Mouse (Mus musculus): ENCODE results near the gene Map7d3. TPM values are rescaled to one million over a fixed set of nuclear protein-coding genes. Genes with fewer than 3 reads are reported as not detected.

The Map7d3 gene
- polyA plus RNA-seq (2016; fragmentation: Nextera tagmentation; extraction: Ambion mirVana), result 1.4 and 1.6 TPM in 2 replicates

- Histone ChIP-seq H3K9me3 (no peaks in the 10 kb centered on the region), H3K27ac (peak within 1 kb of the TSS; percentile 1; the same call in 1 of the 2 replicates), H3K36me3 (no peaks in the 10 kb centered on the region), H3K4me1 (no peaks in the 10 kb centered on the region), H3K4me3 (peak within 1 kb of the TSS; percentile 64), H3K27me3 (ENCODE audit: insufficient read depth, poor library complexity, severe bottlenecking) (no peaks in the 10 kb centered on the region)
- 16% methylated on average over 35 of the region's 35 CpGs for WGBS
- peak; percentile 74 for DNase-seq (ENCODE audit: low spot score)
These were observed at the start of gene Map7d3 for GRCm38 (mm10) chrX:56821765-56822603. Map7d3 (minus strand) TSS chrX:56822326.

DNA sequence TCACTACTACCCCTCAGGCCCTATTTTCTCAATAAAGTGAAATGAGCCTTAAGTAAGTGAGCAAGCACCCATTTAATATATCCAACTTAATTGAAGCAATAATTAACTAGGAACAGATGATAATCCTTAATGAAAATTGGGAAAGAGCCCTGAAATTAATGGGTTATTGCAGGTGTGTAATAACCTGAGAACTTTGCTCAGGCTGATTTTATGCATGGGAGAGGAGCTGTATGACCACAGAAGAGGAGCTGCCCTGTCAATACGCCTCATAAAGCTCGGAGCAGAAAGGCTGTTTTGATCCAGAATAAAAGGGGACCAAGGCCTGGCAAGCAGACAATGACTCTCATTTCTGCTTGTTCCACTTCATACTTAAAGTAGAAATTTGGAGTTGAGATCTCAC is 47.7 kb upstream of the Map7d3 start, which contains the start of gene Adgrg4:
TSS of gene Adgrg4 (plus strand) at position 301 of the 400 bp plus-strand sequence.
- H3K9me3 ChIP-seq, result no peaks in the 10 kb centered on the region
- H3K4me3 ChIP-seq, result no peak within 1 kb of the TSS
- no peak within 1 kb of the TSS for H3K27ac ChIP-seq
- H3K4me1 ChIP-seq, result no peaks in the 10 kb centered on the region
- no peak for DNase-seq (ENCODE audit: low spot score)
- no peaks in the 10 kb centered on the region for H3K36me3 ChIP-seq
- no peaks in the 10 kb centered on the region for H3K27me3 ChIP-seq (ENCODE audit: insufficient read depth, poor library complexity, severe bottlenecking)
- WGBS, result 80% methylated on average over 2 of the region's 2 CpGs

- 70% methylated on average over 5 of the region's 5 CpGs for WGBS
These were observed 19.1 kb upstream of the Map7d3 start for GRCm38 (mm10) chrX:56841255-56841654.

DNA sequence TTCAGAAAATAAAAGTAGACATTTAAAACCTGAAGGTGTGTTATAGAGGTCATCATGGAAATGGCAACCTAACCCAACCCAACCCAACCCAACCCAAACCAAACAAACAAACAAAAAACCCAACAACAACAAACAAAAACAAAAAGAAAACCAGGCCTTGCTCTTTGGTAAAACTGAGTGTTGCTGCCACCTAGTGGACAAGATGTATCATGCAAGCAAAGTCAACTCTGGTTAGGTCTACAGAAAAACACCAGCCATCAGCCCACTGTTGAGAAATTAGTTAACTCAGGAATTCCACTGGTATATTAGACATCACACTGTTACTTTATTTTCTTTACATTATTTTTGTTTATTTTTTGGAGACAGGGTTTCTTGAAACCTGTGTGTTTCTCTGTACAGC is 17.2 kb upstream of the Map7d3 start:
- H3K27me3 ChIP-seq (ENCODE audit: insufficient read depth, poor library complexity, severe bottlenecking), result no peaks in the 10 kb centered on the region
- no peak overlapping the region for H3K4me3 ChIP-seq
- H3K4me1 ChIP-seq, result no peaks in the 10 kb centered on the region
- no peaks in the 10 kb centered on the region for H3K9me3 ChIP-seq
- DNase-seq (ENCODE audit: low spot score), result no peak
- H3K27ac ChIP-seq, result no peak overlapping the region
- no peaks in the 10 kb centered on the region for H3K36me3 ChIP-seq

More at GRCm38 (mm10) chrX:56841255-56841654, 19.1 kb upstream of the Map7d3 start:
- no peaks in the 10 kb centered on the region for H3K4me1 ChIP-seq
- no peak overlapping the region for H3K4me3 ChIP-seq
- no peak for DNase-seq (ENCODE audit: low spot score)
- H3K27ac ChIP-seq, result no peak overlapping the region
- no peaks in the 10 kb centered on the region for H3K27me3 ChIP-seq (ENCODE audit: insufficient read depth, poor library complexity, severe bottlenecking)
- H3K36me3 ChIP-seq, result no peaks in the 10 kb centered on the region
- H3K9me3 ChIP-seq, result no peaks in the 10 kb centered on the region

DNA sequence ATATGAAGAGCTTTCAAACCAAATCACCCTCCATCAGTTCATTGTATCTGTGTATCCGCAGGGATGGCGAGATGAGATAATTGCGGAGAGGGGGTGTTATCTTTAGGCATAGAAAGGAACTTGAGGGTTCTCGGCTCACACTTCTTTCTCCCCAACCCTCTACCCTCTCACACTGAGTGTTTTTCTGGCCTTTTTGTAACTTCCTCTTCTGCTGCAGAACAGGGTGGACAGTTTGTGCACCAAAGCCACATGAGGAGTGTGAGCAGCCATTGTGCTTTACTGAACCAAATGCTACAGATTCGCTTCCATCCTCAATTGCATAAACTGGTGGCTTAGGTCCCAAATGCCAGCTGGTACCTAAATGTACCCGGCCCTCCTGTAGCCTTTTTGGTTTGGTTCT is 13.7 kb upstream of the Map7d3 start:
- no peak for DNase-seq (ENCODE audit: low spot score)
- Histone ChIP-seq H3K4me3 (no peak overlapping the region), H3K36me3 (no peaks in the 10 kb centered on the region), H3K4me1 (no peaks in the 10 kb centered on the region), H3K27ac (no peak overlapping the region), H3K27me3 (ENCODE audit: insufficient read depth, poor library complexity, severe bottlenecking) (no peaks in the 10 kb centered on the region), H3K9me3 (no peaks in the 10 kb centered on the region)
- 83% methylated on average over 6 of the region's 6 CpGs for WGBS

- H3K4me3 ChIP-seq, result no peak overlapping the region
- H3K9me3 ChIP-seq, result no peaks in the 10 kb centered on the region
- H3K27me3 ChIP-seq (ENCODE audit: insufficient read depth, poor library complexity, severe bottlenecking), result no peaks in the 10 kb centered on the region
- 70% methylated on average over 6 of the region's 6 CpGs for WGBS
- H3K27ac ChIP-seq, result no peak overlapping the region
- DNase-seq (ENCODE audit: low spot score), result no peak
- no peaks in the 10 kb centered on the region for H3K36me3 ChIP-seq
- H3K4me1 ChIP-seq, result no peaks in the 10 kb centered on the region
These were observed 5.4 kb upstream of the Map7d3 start for GRCm38 (mm10) chrX:56827492-56827891.

DNA sequence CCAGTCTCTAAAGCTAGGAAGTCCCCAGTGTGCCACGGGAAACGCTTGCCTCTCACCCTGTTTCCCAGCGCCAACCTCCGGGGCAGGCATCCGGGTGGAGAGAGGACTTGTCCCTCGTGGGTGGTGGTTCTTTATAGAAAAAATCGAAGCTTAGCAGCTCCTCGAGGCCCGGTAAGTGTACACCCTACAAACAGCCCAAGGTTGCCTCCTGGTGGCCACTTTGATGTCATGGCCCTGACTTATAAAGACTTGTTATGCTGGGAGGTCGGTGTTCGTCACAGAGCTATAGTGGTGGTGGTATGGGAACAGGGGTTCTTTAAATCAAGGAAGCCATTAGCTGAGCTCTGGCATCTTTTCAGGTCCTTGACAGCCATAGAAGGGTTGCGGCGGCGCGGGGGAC is 30.9 kb downstream of the Map7d3 start:
- H3K4me1 ChIP-seq, result no peaks in the 10 kb centered on the region
- no peak overlapping the region for H3K4me3 ChIP-seq
- WGBS, result 56% methylated on average over 15 of the region's 15 CpGs
- no peak overlapping the region for H3K27ac ChIP-seq
- H3K36me3 ChIP-seq, result peaks cover 33% of the 10 kb centered on the region
- no peaks in the 10 kb centered on the region for H3K9me3 ChIP-seq
- no peaks in the 10 kb centered on the region for H3K27me3 ChIP-seq (ENCODE audit: insufficient read depth, poor library complexity, severe bottlenecking)
- DNase-seq (ENCODE audit: low spot score), result no peak

GRCm38 (mm10) chrX:56790591-56790990 is 31.5 kb downstream of the Map7d3 start:
- Histone ChIP-seq H3K27ac (no peak overlapping the region), H3K36me3 (peaks cover 33% of the 10 kb centered on the region), H3K9me3 (no peaks in the 10 kb centered on the region), H3K4me3 (no peak overlapping the region), H3K27me3 (ENCODE audit: insufficient read depth, poor library complexity, severe bottlenecking) (no peaks in the 10 kb centered on the region), H3K4me1 (no peaks in the 10 kb centered on the region)
- DNase-seq (ENCODE audit: low spot score), result no peak
- WGBS, result 89% methylated on average over 4 of the region's 4 CpGs

DNA sequence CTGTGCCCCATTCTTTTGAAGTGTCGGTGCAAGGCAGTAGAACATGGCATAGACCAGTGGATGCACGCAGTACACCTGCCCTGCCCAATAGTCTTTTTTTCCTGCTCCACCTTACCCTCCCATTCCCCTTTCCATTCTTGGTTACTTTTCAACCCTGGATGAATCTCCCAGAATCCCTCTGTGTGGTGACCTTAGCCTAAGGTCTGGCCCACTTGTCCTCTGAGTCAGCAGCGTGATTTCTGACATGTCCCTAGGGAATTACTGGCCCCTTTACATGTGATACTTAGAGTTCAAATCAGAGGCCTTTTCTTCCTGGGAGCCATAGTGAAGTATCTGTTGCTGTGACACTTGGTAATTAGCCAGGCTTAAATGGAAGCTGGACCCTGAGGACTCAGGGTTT is 34.6 kb downstream of the Map7d3 start:
- 82% methylated on average over 3 of the region's 3 CpGs for WGBS
- H3K4me1 ChIP-seq, result no peaks in the 10 kb centered on the region
- DNase-seq (ENCODE audit: low spot score), result no peak
- H3K9me3 ChIP-seq, result no peaks in the 10 kb centered on the region
- H3K27me3 ChIP-seq (ENCODE audit: insufficient read depth, poor library complexity, severe bottlenecking), result no peaks in the 10 kb centered on the region
- no peak overlapping the region for H3K4me3 ChIP-seq
- H3K36me3 ChIP-seq, result peaks cover 21% of the 10 kb centered on the region; the same call in 1 of the 2 replicates
- H3K27ac ChIP-seq, result no peak overlapping the region

GRCm38 (mm10) chrX:56786281-56787061 is 35.7 kb downstream of the Map7d3 start:
- Histone ChIP-seq H3K27me3 (ENCODE audit: insufficient read depth, poor library complexity, severe bottlenecking) (no peaks in the 10 kb centered on the region), H3K9me3 (no peaks in the 10 kb centered on the region), H3K4me1 (no peaks in the 10 kb centered on the region), H3K27ac (no peak overlapping the region), H3K4me3 (no peak overlapping the region), H3K36me3 (peaks cover 17% of the 10 kb centered on the region; the same call in 1 of the 2 replicates)
- 68% methylated on average over 6 of the region's 6 CpGs for WGBS
- DNase-seq (ENCODE audit: low spot score), result no peak

DNA sequence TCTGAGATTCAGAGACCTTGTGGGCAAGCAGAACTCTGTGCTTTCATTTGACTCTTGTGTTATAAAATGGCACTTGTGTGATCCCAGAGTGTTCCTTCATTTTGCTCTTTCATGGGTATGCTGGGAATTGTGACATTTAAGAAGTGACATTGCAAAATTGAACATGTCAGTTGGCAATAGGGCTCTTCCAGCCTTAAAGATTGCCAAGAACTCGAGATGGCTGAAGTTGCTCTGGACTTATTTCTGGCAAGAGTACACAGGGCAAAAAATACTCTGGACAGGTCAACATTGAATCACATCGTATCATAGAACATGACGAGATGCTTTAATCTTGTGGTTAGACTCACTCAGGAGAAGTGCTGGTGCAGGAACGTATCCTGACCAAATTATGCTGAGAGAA is 48.8 kb downstream of the Map7d3 start:
- Histone ChIP-seq H3K4me3 (no peak overlapping the region), H3K36me3 (no peaks in the 10 kb centered on the region), H3K27me3 (ENCODE audit: insufficient read depth, poor library complexity, severe bottlenecking) (no peaks in the 10 kb centered on the region), H3K27ac (no peak overlapping the region), H3K9me3 (no peaks in the 10 kb centered on the region), H3K4me1 (no peaks in the 10 kb centered on the region)
- WGBS, result 85% methylated on average over 4 of the region's 4 CpGs
- DNase-seq (ENCODE audit: low spot score), result no peak

- DNase-seq (ENCODE audit: low spot score), result no peak
- Histone ChIP-seq H3K4me3 (no peak overlapping the region), H3K4me1 (no peaks in the 10 kb centered on the region), H3K36me3 (no peaks in the 10 kb centered on the region), H3K9me3 (no peaks in the 10 kb centered on the region), H3K27me3 (ENCODE audit: insufficient read depth, poor library complexity, severe bottlenecking) (no peaks in the 10 kb centered on the region), H3K27ac (no peak overlapping the region)
- WGBS, result 68% methylated on average over 1 of the region's 1 CpGs
These were observed 50.4 kb downstream of the Map7d3 start for GRCm38 (mm10) chrX:56771751-56772150.

DNA sequence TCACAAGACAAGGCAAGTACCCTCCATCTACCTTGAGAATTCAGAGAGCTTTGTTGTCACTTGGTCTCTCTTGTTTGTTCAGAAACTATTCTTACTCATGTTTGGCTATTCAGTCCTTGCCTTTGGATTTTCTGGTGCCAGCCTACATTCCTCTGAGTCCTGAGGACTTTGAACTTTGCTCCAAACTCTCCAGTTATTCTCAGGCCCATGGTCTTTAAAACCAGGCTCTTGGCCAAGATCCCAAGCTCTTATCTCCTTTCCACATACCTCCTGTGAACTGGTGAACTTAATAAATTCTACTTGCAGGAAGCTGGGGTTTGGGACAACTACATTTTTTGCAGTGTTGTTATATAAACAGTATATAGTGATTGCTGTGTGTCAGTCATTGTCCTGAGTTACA is 52.3 kb downstream of the Map7d3 start:
- Histone ChIP-seq H3K4me3 (no peak overlapping the region), H3K27me3 (ENCODE audit: insufficient read depth, poor library complexity, severe bottlenecking) (no peaks in the 10 kb centered on the region), H3K36me3 (no peaks in the 10 kb centered on the region), H3K27ac (no peak overlapping the region), H3K9me3 (no peaks in the 10 kb centered on the region), H3K4me1 (no peaks in the 10 kb centered on the region)
- DNase-seq (ENCODE audit: low spot score), result no peak

All from heart, embryonic 10.5 days (tissue).